Mouse (Mus musculus) kidney, embryonic 16.5 days (tissue): ENCODE data around the gene Bnip3. TPM values are rescaled to one million over a fixed set of nuclear protein-coding genes. Genes with fewer than 3 reads are reported as not detected.

Source experiments
- ATAC-seq: fragments of 200-750 bp; cut with Nextera tagmentation; 2 replicates; pipeline ENCODE4 v1.8.0; 2017; ENCODE audit warnings: moderate TSS enrichment; ENCODE audit not compliant: low FRiP score, low TSS enrichment
- H3K27ac ChIP-seq: fragments of 300-500 bp; sonication (generic); 2 replicates; pipeline ENCODE4 v1.5.1; 2014; ENCODE audit warnings: low read length
- H3K27me3 ChIP-seq: fragments of 300-500 bp; sonication (generic); 2 replicates; pipeline ENCODE4 v1.6.1; 2014; ENCODE audit warnings: low read length, control low read depth, mixed read lengths; ENCODE audit not compliant: insufficient read depth
- H3K36me3 ChIP-seq: fragments of 300-500 bp; sonication (generic); 2 replicates; pipeline ENCODE4 v1.6.1; 2014; ENCODE audit warnings: low read length, control low read depth, mixed read lengths; ENCODE audit not compliant: insufficient read depth
- H3K4me1 ChIP-seq: fragments of 300-500 bp; sonication (generic); 2 replicates; pipeline ENCODE4 v1.6.1; 2014; ENCODE audit warnings: low read length, control low read depth, mixed read lengths; ENCODE audit not compliant: insufficient read depth
- H3K4me2 ChIP-seq: fragments of 300-500 bp; sonication (generic); replicated peaks from 2 replicates; pipeline ENCODE4 v1.6.1; 2014; ENCODE audit warnings: low read depth, low read length
- H3K4me3 ChIP-seq: fragments of 300-500 bp; sonication (generic); 2 replicates; pipeline ENCODE4 v1.5.1; 2014; ENCODE audit warnings: mild to moderate bottlenecking, low read length
- H3K9ac ChIP-seq: fragments of 300-500 bp; sonication (generic); replicated peaks from 2 replicates; pipeline ENCODE4 v1.6.1; 2014; ENCODE audit warnings: low read length
- H3K9me3 ChIP-seq: fragments of 300-500 bp; sonication (generic); 2 replicates; pipeline ENCODE4 v1.6.1; 2016; ENCODE audit warnings: low read length, control low read depth
- WGBS: fragments of 180-500 bp; shearing (Covaris S2); extraction: QIAGEN DNeasy Blood & Tissue Kit; methylation state at CpG from one replicate; pipeline ENCODE4 v1.1.7; 2014; 5-methylcytosine and 5-hydroxymethylcytosine counted together
- polyA plus RNA-seq: library from polyadenylated mRNA; unstranded; fragments of >200 nt; fragmentation: Nextera tagmentation; extraction: Ambion mirVana; gene quantifications from 2 replicates; pipeline ENCODE4 v1.2.1, GENCODE M21; 2015

Gene Bnip3
- polyA plus RNA-seq, 1 experiment from 2014 or later = 115 TPM

DNA sequence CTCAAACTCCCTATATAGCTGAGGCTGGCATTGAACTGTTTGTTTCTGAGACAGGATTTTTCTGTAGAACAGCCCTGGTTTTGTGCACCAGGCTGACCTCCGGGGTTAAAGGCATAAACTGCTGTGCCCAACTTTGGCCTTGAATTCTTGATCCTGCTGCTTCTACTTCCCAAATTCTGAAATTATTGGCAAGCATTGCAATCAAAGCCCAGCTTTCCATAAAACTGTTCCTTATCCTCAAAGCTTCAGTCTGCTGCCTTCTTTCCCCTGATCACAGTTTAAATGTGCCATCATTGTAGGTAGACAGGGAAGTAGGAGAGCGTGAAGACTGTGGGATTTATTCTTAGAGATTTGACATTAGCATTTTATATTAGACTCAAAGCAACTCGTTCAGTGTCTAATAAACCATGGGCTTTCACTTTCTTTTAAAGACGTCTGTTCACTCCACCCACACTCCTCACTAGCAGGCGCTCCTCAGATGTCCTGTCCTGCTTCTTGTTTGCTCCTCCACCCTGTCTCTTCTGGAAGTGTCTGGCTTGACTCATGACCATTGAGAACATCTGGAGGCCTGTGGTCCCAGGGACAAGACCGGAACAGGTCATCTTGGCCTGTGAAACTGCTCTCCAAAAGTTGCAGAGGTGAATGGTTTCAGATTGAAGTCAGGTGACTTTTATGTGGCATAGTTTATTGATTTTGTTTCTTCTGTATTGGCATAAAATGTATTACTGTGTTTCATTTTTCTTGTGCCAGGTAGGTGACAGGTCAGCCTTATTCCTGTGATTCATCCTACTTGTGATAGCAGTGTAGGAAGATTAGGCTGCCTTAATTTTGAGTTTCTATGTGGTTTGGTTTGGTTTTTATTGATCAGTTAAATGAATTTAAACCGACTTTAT lies 61.0 kb downstream of the Bnip3 start:
- H3K27me3 ChIP-seq = no peaks in the 10 kb centered on the region
- ATAC-seq = no peak
- no peaks in the 10 kb centered on the region for H3K9me3 ChIP-seq
- WGBS = 79% methylated on average over 7 of the region's 7 CpGs
- peaks cover 27% of the 10 kb centered on the region for H3K4me1 ChIP-seq
- H3K27ac ChIP-seq = no peak overlapping the region
- H3K9ac ChIP-seq = 0 out of 2 replicates have a peak overlapping the region, but pooled peaks have one; percentile 91
- peak overlapping the region; percentile 84; the same call in 1 of the 2 replicates for H3K4me3 ChIP-seq
- peaks cover 10% of the 10 kb centered on the region for H3K36me3 ChIP-seq
- H3K4me2 ChIP-seq = peak overlapping the region; percentile 93

DNA sequence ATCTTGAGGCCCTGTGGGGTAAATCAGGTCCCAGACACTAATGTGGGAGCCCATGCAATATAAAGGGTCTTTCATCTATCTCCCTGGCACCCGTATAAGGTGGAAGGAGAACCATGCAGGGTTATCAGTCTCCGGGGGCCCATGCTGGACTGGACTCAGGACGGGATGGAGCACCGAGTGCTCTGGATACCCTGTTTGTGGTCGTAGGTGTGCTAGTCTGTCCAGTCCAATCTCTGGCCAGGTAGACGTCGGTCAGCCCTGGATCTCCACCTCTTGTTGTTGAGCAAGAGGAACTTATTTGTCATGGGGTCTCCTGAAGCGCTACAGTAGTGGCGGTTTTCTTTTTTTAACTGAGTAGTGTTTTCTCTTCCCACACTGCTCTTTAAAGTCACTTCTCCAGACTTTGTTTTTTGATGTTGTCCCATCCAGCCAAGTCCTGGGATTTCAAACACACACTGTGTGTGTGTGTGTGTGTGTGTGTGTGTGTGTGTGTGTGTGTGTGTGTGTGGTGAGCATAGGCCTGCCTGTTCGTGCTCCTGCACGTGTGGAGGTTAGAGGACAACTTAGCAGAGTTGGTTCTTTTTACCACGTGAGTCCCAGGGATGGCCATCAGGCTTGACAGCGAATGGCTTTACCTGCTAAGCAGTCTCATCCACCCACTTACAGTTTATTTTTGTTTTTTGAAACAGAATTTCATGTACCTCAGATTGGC lies 61.8 kb downstream of the Bnip3 start:
- H3K9ac ChIP-seq = peak overlapping the region; percentile 91
- no peaks in the 10 kb centered on the region for H3K27me3 ChIP-seq
- peak overlapping the region; percentile 93 for H3K4me2 ChIP-seq
- peaks cover 27% of the 10 kb centered on the region for H3K4me1 ChIP-seq
- peaks cover 7% of the 10 kb centered on the region for H3K36me3 ChIP-seq
- ATAC-seq = no peak
- H3K27ac ChIP-seq = no peak overlapping the region
- no peaks in the 10 kb centered on the region for H3K9me3 ChIP-seq
- WGBS = 35% methylated on average over 13 of the region's 13 CpGs
- peak overlapping the region; percentile 84 for H3K4me3 ChIP-seq

DNA sequence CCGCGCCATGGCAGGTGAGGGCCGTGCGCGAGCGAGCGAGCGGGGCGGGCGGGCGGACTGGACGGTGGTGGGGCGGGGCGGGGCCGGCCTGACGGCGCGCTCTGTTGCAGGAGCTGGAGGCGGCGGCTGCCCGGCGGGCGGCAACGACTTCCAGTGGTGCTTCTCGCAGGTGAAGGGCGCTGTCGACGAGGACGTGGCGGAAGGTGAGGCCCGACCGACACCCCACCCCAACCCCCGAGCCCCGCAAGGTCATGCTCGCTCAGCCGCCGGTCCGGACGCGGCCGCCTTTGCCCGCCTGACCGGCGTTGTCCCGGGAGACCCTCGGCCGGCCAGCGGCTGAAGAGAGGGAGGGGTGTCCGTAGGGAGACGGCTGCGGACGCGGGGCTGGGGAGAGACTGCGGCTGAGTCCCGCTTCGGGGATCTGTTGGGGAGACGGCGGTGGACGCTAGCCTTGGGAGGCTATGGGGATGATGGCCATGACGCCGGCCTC lies 62.8 kb downstream of the Bnip3 start:
- H3K4me2 ChIP-seq = peak overlapping the region; percentile 93
- peak overlapping the region; percentile 91 for H3K9ac ChIP-seq
- 0 out of 2 replicates have a peak, but pooled peaks cover 3% of the 10 kb centered on the region for H3K36me3 ChIP-seq
- peak overlapping the region; percentile 84 for H3K4me3 ChIP-seq
- H3K4me1 ChIP-seq = peaks cover 27% of the 10 kb centered on the region
- H3K27ac ChIP-seq = peak overlapping the region; percentile 97
- no peaks in the 10 kb centered on the region for H3K9me3 ChIP-seq
- WGBS = under 1% methylated on average over 39 of the region's 61 CpGs
- peak; percentile 86 for ATAC-seq
- no peaks in the 10 kb centered on the region for H3K27me3 ChIP-seq

DNA sequence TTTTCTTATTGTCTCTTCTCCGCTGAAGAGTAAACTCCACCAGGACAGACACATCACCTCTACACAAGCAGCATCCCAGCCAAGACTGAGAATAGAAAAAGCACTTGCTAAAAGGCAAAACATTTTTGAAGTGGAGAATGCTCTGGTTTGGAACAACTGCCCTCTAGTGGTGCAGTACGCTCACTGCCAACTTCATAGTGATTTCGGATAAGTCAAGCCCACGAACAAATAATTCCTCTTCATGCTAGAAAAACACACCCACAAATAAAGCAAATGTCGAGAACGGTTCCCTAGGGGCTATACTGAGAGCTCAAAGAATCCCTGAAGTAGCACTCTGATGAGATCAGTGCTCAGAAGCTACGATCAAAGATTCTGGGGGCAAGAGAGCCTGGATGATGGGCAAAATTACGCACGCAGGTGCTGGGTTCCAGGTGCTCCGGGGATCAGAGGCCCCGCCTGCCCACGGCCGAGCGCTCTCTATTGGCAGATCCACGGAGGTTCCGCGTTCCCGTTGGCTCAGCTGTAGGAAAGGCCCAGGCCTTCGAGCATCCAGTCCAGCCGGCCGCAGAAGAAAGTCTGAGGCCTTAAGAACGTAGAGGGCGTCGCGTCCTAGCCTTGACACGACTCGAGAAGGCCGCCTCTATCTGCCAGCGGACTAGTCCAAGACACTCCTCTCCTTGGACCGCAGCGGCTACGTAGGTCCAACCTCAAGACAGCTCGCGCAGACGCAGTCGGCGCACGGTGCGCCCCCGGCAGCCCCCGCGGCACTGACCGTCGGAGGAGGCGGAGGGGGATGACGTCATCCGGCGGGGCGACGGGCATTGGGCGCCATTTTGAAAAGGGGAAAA lies 63.6 kb downstream of the Bnip3 start, which contains the start of the genes Ppp2r2d and Mapk1ip1:
Ppp2r2d (plus strand) TSS at position 536 of the 848 bp plus-strand sequence.
Mapk1ip1 (minus strand) TSS at position 730 of the 848 bp plus-strand sequence.
- Histone ChIP-seq H3K9ac (peak within 1 kb of the TSS; percentile 91), H3K36me3 (0 out of 2 replicates have a peak, but pooled peaks cover 3% of the 10 kb centered on the region), H3K4me3 (peak within 1 kb of the TSS; percentile 84), H3K4me2 (peak within 1 kb of the TSS; percentile 93), H3K27ac (peak within 1 kb of the TSS; percentile 97), H3K27me3 (no peaks in the 10 kb centered on the region), H3K4me1 (peaks cover 27% of the 10 kb centered on the region), H3K9me3 (no peaks in the 10 kb centered on the region)
- ATAC-seq = peak; percentile 96
- under 1% methylated on average over 51 of the region's 51 CpGs for WGBS

DNA sequence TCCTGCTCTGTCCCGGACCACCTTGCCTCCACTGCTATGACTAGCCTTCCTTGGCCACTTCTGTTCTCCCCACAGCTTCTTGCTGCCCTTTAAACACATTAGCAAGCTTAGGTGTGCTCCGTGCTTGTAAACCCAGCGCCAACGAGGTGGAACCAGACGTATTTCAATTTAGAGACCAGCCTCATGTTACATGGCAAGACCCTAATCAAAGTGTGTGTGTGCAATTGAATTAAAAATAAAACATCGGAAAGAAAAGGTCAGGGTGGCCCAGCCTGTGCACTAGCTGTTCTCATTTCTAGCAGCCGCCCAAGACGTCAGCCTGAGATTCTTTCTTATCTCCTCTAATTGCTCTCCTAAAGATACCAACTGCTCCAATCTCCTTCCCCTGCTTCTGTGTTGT lies 64.2 kb downstream of the Bnip3 start:
- Histone ChIP-seq H3K9me3 (no peaks in the 10 kb centered on the region), H3K27ac (no peak overlapping the region), H3K9ac (peak overlapping the region; percentile 91), H3K4me3 (peak overlapping the region; percentile 84), H3K36me3 (0 out of 2 replicates have a peak, but pooled peaks cover 3% of the 10 kb centered on the region), H3K27me3 (no peaks in the 10 kb centered on the region), H3K4me2 (peak overlapping the region; percentile 80), H3K4me1 (peaks cover 27% of the 10 kb centered on the region)
- no peak for ATAC-seq
- WGBS = 22% methylated on average over 8 of the region's 8 CpGs

DNA sequence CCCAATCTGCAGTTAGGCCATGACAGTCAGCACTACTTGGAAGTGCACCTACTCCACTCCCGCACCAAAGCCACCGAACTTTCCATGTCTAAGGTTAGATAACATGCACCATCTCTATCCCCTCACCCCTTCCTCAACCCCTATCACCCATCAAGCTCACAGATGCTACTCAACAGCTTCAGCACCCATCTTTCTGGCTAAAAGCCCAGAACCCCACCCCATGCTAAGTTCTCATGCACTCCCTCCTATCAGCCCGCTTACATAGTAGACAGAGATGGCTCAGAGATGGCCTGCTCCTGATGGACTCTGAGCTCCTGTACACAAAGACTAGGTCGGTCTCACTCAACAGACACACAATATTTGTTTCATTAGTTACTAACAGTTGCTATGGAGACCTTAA lies 65.9 kb downstream of the Bnip3 start:
- no peak for ATAC-seq
- 0 out of 2 replicates have a peak, but pooled peaks cover 3% of the 10 kb centered on the region for H3K36me3 ChIP-seq
- WGBS = 91% methylated on average over 4 of the region's 4 CpGs
- H3K27me3 ChIP-seq = no peaks in the 10 kb centered on the region
- H3K9ac ChIP-seq = no peak overlapping the region
- H3K4me3 ChIP-seq = no peak overlapping the region
- no peak overlapping the region for H3K27ac ChIP-seq
- H3K9me3 ChIP-seq = no peaks in the 10 kb centered on the region
- H3K4me2 ChIP-seq = no peak overlapping the region
- peaks cover 25% of the 10 kb centered on the region for H3K4me1 ChIP-seq

DNA sequence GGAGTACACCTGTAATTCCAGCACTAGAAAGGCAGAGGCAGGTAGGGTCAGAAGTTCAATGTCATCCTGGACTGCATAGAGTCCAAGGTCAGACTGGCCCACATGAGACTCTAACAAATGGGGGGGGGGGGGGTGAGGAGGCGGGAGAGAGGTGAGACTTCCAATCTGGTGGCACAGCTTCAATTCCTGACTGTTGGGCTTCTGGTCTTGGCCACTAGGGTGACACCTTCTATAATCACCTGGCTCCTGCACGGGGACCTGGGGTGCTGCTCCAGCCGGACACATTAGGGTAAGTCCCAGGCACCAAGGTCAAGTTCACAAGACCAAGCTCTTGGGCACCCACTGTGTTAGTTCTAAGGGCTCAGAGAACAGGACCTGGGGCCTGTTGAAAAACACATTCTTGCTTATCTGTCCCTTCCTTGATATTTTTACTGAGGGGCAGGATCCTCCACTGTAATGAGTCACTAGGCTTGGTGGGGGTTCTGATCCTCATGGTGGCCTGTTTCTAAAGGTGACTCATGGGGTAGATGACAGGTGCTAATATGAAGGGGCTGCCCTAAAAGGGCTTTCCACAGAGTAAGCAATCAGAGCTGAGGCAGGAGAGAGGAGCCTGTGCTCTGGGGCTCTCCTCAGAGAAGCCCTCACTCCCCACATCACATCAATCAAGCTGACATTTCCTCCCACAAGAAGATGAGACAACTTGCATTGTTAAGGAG lies 67.7 kb downstream of the Bnip3 start:
- no peak overlapping the region for H3K4me3 ChIP-seq
- 58% methylated on average over 3 of the region's 3 CpGs for WGBS
- 0 out of 2 replicates have a peak, but pooled peaks cover 3% of the 10 kb centered on the region for H3K36me3 ChIP-seq
- H3K4me1 ChIP-seq = peaks cover 11% of the 10 kb centered on the region
- H3K9ac ChIP-seq = no peak overlapping the region
- no peaks in the 10 kb centered on the region for H3K9me3 ChIP-seq
- H3K27me3 ChIP-seq = no peaks in the 10 kb centered on the region
- H3K27ac ChIP-seq = no peak overlapping the region
- ATAC-seq = no peak
- H3K4me2 ChIP-seq = no peak overlapping the region
